Mouse (Mus musculus) megakaryocyte, embryonic 14.5 days (primary cell): ENCODE results near the gene Mrvi1.

Source experiments
- FLI1 ChIP-seq: IDR thresholded peaks from 2 replicates; pipeline ENCODE4 v1.6.1; 2012; ENCODE audit warnings: low read length, inconsistent platforms, mixed read lengths
- GATA1 ChIP-seq: IDR thresholded peaks from 3 replicates; pipeline ENCODE4 v1.6.1; 2012; ENCODE audit warnings: mixed read lengths, low read length, inconsistent platforms, borderline replicate concordance

- TF ChIP-seq GATA1 (no peak), FLI1 (no peak)
Observed at GRCm38 (mm10) chr7:110833024-110833423, 149.2 kb downstream of the Mrvi1 start.
